Mouse (Mus musculus): ENCODE measurements around the gene Olfr764-ps1. TPM values are rescaled to one million over a fixed set of nuclear protein-coding genes. Genes with fewer than 3 reads are reported as not detected.
"Not testable (repeated sequence)": the region's sequence is repeated elsewhere in the genome, so short reads cannot be mapped to it uniquely, and the experiment has no call there.

Olfr764-ps1 gene
- polyA plus RNA-seq, 1 experiment from 2014 or later, result not detected

DNA sequence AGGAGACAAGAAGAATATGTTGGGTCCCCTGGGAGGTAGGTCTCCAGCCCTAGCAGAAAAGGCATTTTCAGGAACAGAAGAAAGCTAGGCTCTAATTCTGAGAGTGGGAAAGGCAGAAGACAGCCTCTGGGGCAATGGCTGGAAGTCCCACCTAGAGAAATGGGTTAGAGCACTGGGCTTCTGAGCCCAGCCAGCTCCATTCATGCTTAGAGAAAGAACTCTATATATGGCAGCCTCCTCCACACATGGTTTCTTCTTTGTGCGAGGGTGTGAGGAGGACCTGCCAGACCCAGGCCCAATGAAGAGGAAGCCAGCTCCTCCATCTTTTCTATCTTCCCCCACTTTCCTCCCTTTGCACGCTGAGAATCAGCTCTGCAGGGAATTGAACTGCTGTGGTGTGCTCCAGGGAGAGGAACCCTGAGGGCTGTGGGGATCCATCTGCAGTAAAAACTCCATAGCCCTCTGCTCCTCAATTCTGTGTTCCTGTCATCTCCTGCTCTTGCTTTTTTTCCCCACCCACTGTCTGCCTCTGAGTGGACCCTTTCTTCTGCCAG lies 29.3 kb downstream of the Olfr764-ps1 start, which contains the start of gene Olfr763:
TSS of gene Olfr763 (plus strand) at position 504 of the 554 bp plus-strand sequence.
- Histone ChIP-seq H3K27ac (ENCODE audit: low read depth, low read length) (no peak within 1 kb of the TSS), H3K4me1 (replicated peaks; ENCODE audit: control insufficient read depth, insufficient read depth, low read length) (no peaks in the 10 kb centered on the region), H3K4me3 (ENCODE audit: low read depth, low read length) (no peak within 1 kb of the TSS), H3K27me3 (ENCODE audit: control insufficient read depth, insufficient read depth, low read length) (no peaks in the 10 kb centered on the region), H3K9ac (ENCODE audit: low read depth, low read length) (no peak within 1 kb of the TSS), H3K36me3 (ENCODE audit: control insufficient read depth, insufficient read depth, low read length) (no peaks in the 10 kb centered on the region), H3K4me2 (replicated peaks; ENCODE audit: low read depth, low read length) (no peak within 1 kb of the TSS), H3K9me3 (ENCODE audit: control insufficient read depth, low read length) (no peaks in the 10 kb centered on the region)
- DNase-seq (ENCODE audit: low spot score), result no peak
- WGBS, result 66% methylated on average over 2 of the region's 2 CpGs
- no peak for ATAC-seq (ENCODE audit: low FRiP score)

DNA sequence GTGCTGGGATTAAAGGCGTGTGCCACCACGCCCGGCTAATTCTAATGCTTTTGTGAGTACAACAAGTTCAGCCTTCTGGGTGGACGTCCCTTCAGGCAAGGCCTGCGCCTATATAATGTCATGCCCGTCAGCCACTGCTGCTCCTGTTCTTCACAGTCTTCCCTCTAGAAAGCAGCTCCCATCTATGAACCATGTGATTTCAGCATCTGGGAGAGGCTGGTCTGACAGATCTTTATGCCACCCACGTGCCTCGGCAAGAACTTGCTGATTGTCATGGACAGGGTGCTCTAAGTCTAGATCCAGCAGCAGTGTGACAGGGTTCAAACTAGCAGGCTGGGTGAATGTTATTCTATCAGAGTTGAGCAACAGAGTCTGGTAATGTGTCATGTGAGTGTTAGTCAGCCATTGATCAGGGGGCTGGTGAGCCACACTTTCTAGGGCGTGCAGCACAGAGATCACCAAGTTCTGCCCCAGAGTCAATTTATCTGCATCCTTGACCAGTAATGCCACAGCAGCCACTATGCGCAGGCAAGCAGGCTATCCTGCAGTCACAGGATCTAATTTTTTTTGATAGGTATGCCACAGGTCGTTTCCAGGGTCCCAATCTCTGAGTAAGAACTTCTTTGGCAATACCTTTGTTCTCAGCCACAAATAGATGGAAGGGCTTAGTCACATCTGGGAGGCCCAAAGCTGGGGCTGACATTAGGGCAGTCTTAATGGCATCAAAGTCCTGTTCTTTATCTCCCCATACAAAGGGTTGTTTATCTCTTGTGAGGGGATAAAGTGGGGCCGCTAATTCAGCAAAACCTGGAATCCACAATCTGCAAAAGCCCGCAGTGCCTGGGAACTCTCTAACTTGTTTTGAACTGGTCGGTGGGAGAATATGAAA lies 35.4 kb downstream of the Olfr764-ps1 start:
- H3K9me3 ChIP-seq (ENCODE audit: control insufficient read depth, low read length), result no peaks in the 10 kb centered on the region
- H3K9ac ChIP-seq (ENCODE audit: low read depth, low read length), result no peak overlapping the region
- no peaks in the 10 kb centered on the region for H3K36me3 ChIP-seq (ENCODE audit: control insufficient read depth, insufficient read depth, low read length)
- WGBS, result 82% methylated on average over 14 of the region's 14 CpGs
- H3K4me3 ChIP-seq (ENCODE audit: low read depth, low read length), result no peak overlapping the region
- no peak overlapping the region for H3K4me2 ChIP-seq (replicated peaks; ENCODE audit: low read depth, low read length)
- H3K4me1 ChIP-seq (replicated peaks; ENCODE audit: control insufficient read depth, insufficient read depth, low read length), result no peaks in the 10 kb centered on the region
- DNase-seq (ENCODE audit: low spot score) (no peak), ATAC-seq (ENCODE audit: low FRiP score) (no peak)
- H3K27ac ChIP-seq (ENCODE audit: low read depth, low read length), result no peak overlapping the region
- H3K27me3 ChIP-seq (ENCODE audit: control insufficient read depth, insufficient read depth, low read length), result no peaks in the 10 kb centered on the region

DNA sequence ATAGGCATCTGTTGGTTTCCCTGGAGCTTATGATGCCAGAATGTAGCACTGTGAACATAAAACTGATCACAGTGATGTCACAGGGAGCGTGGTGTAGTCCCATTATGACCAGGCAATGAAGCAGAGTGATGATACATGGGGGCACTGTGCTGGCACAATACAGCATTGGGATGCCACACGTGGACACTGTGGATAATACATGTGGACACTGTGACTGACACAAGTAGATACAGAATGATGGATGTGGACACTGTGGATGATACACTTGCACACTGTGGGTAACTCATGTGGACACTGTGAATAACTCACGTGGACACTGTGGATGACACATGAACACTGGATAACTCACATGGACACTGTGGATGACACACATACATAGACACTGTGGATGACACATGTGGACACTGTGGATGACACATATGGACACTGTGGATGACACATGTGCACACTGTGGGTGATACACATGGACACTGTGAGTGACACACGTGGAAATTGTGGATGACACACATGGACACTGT lies 43.1 kb downstream of the Olfr764-ps1 start:
- H3K36me3 ChIP-seq (ENCODE audit: control insufficient read depth, insufficient read depth, low read length), result no peaks in the 10 kb centered on the region
- H3K9ac ChIP-seq (ENCODE audit: low read depth, low read length), result no peak overlapping the region
- H3K9me3 ChIP-seq (ENCODE audit: control insufficient read depth, low read length), result no peaks in the 10 kb centered on the region
- WGBS, result 76% methylated on average over 4 of the region's 4 CpGs
- H3K27me3 ChIP-seq (ENCODE audit: control insufficient read depth, insufficient read depth, low read length), result no peaks in the 10 kb centered on the region
- no peak overlapping the region for H3K27ac ChIP-seq (ENCODE audit: low read depth, low read length)
- no peak overlapping the region for H3K4me3 ChIP-seq (ENCODE audit: low read depth, low read length)
- no peak for DNase-seq (ENCODE audit: low spot score)
- no peaks in the 10 kb centered on the region for H3K4me1 ChIP-seq (replicated peaks; ENCODE audit: control insufficient read depth, insufficient read depth, low read length)
- H3K4me2 ChIP-seq (replicated peaks; ENCODE audit: low read depth, low read length), result no peak overlapping the region
- peak; percentile 27; the same call in 1 of the 2 replicates for ATAC-seq (ENCODE audit: low FRiP score)

DNA sequence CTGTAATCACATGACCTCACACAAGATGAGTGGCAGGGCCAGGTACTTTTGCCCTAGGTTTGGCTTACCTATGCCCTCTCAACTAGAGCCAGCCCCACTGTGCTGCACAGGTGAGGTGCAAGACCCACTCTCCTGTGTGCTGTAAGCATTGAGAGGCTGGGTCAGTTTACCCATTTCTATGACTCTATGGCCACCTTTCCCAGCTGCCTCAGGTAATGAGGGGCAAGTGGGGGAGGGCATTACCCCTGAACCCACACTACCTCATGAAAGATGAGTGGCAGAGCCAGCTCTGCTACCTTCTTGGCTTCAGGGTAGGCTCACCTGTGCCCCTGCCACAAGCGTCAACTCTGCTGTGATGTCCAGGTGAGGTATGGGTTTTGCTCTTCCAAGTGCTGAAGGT lies 43.9 kb downstream of the Olfr764-ps1 start:
- H3K4me1 ChIP-seq (replicated peaks; ENCODE audit: control insufficient read depth, insufficient read depth, low read length), result no peaks in the 10 kb centered on the region
- WGBS, result 92% methylated on average over 1 of the region's 1 CpGs
- H3K9ac ChIP-seq (ENCODE audit: low read depth, low read length), result no peak overlapping the region
- no peak overlapping the region for H3K4me3 ChIP-seq (ENCODE audit: low read depth, low read length)
- no peak for DNase-seq (ENCODE audit: low spot score)
- H3K4me2 ChIP-seq (replicated peaks; ENCODE audit: low read depth, low read length), result no peak overlapping the region
- no peak for ATAC-seq (ENCODE audit: low FRiP score)
- no peaks in the 10 kb centered on the region for H3K27me3 ChIP-seq (ENCODE audit: control insufficient read depth, insufficient read depth, low read length)
- no peaks in the 10 kb centered on the region for H3K9me3 ChIP-seq (ENCODE audit: control insufficient read depth, low read length)
- no peak overlapping the region for H3K27ac ChIP-seq (ENCODE audit: low read depth, low read length)
- no peaks in the 10 kb centered on the region for H3K36me3 ChIP-seq (ENCODE audit: control insufficient read depth, insufficient read depth, low read length)

DNA sequence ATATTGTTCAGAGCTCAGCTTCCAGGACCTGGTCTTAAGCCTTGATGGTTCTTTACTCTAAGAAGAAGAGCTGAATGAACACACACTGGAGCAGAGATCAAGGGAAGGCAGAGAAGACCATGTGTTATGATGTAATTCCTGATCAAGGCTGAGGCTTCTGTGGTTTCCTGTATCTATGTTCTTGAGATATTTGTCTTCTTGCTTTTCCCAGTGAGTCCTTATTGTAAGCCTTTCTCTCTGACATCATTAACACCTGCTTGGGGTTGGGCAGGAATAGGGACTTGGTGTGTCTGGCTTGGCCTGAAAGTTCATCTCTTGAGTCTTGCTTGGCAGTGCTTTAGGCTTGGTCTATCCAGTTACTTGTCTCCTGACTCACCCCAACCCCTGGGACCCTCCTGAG lies 48.7 kb downstream of the Olfr764-ps1 start:
- H3K27me3 ChIP-seq (ENCODE audit: control insufficient read depth, insufficient read depth, low read length), result no peaks in the 10 kb centered on the region
- H3K36me3 ChIP-seq (ENCODE audit: control insufficient read depth, insufficient read depth, low read length), result no peaks in the 10 kb centered on the region
- no peak overlapping the region for H3K9ac ChIP-seq (ENCODE audit: low read depth, low read length)
- no peak for DNase-seq (ENCODE audit: low spot score)
- no peaks in the 10 kb centered on the region for H3K9me3 ChIP-seq (ENCODE audit: control insufficient read depth, low read length)
- no peak overlapping the region for H3K4me2 ChIP-seq (replicated peaks; ENCODE audit: low read depth, low read length)
- no peak overlapping the region for H3K27ac ChIP-seq (ENCODE audit: low read depth, low read length)
- ATAC-seq (ENCODE audit: low FRiP score), result no peak
- no peak overlapping the region for H3K4me3 ChIP-seq (ENCODE audit: low read depth, low read length)
- H3K4me1 ChIP-seq (replicated peaks; ENCODE audit: control insufficient read depth, insufficient read depth, low read length), result no peaks in the 10 kb centered on the region

DNA sequence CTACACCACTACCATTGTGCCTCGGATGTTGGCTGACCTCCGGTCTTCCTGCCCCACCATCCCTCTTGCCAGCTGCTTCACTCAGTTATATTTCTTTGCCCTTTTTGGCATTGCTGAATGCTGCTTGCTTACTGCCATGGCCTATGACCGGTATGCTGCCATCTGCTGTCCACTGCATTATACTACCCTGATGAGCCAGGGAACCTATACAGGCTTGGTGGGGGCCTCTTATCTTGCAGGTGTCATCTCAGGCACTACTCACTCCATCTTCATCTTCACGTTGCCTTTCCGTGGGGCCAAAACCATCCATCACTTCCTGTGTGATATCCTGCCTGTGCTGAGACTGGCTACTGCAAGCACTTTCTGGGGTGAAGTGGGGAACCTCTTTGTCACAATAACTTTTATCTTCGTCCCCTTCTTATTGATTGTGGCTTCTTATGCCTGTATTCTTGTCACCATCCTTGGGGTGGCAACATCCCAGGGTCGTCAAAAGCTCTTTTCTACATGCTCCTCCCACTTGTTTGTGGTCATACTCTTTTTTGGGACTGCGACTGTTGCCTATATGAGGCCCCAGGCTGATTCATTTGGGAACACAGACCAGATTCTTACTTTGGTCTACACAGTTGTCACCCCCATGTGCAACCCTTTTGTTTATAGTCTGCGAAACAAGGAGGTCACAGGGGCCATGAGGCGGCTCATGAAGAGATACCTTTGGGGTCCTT lies 49.4 kb downstream of the Olfr764-ps1 start:
- H3K4me3 ChIP-seq (ENCODE audit: low read depth, low read length); H3K4me2 ChIP-seq (replicated peaks; ENCODE audit: low read depth, low read length); H3K36me3 ChIP-seq (ENCODE audit: control insufficient read depth, insufficient read depth, low read length); H3K27me3 ChIP-seq (ENCODE audit: control insufficient read depth, insufficient read depth, low read length); H3K27ac ChIP-seq (ENCODE audit: low read depth, low read length); H3K4me1 ChIP-seq (replicated peaks; ENCODE audit: control insufficient read depth, insufficient read depth, low read length); H3K9ac ChIP-seq (ENCODE audit: low read depth, low read length); DNase-seq (ENCODE audit: low spot score); H3K9me3 ChIP-seq (ENCODE audit: control insufficient read depth, low read length): not testable (repeated sequence)
- WGBS, result 64% methylated on average over 7 of the region's 10 CpGs
- ATAC-seq (ENCODE audit: low FRiP score), result peak; percentile 64

DNA sequence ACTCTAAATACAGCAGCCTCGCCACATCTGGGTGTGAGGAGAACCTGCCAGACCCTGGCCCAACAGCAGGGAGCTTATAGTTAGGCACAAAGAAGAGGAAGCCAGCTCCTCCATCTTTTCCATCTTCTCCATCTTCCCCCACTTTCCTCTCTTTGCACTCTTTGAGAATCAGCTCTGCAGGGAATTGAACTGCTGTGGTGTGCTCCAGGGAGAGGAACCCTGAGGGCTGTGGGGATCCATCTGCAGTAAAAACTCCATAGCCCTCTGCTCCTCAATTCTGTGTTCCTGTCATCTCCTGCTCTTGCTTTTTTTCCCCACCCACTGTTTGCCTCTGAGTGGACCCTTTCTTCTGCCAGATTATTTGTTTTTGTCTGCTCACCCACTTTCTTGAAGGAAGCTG lies 50.6 kb downstream of the Olfr764-ps1 start, which contains the start of gene Olfr9:
TSS of gene Olfr9 (plus strand) at position 301 of the 400 bp plus-strand sequence.
- not testable (repeated sequence) for H3K36me3 ChIP-seq (ENCODE audit: control insufficient read depth, insufficient read depth, low read length); H3K4me2 ChIP-seq (replicated peaks; ENCODE audit: low read depth, low read length); H3K4me3 ChIP-seq (ENCODE audit: low read depth, low read length); H3K9me3 ChIP-seq (ENCODE audit: control insufficient read depth, low read length); H3K27me3 ChIP-seq (ENCODE audit: control insufficient read depth, insufficient read depth, low read length); DNase-seq (ENCODE audit: low spot score); ATAC-seq (ENCODE audit: low FRiP score); H3K4me1 ChIP-seq (replicated peaks; ENCODE audit: control insufficient read depth, insufficient read depth, low read length); H3K9ac ChIP-seq (ENCODE audit: low read depth, low read length); H3K27ac ChIP-seq (ENCODE audit: low read depth, low read length)
- 44% methylated on average over 1 of the region's 1 CpGs for WGBS

Measured in hindbrain, embryonic 11.5 days (tissue).